Mouse (Mus musculus) urinary bladder, postnatal 4 days (tissue): Measurements from ENCODE around the gene Mysm1.
A peak's percentile ranks its signal among the peaks of the same experiment; 100 is the strongest.

Experiments used
- DNase-seq, 2 experiments: peaks; one replicate each; pipeline ENCODE4 v3.0.0; 2021 to 2022; ENCODE audit warnings: low spot score in 2 of 2

Gene Mysm1

GRCm38 (mm10) chr4:94978590-94979499 lies at the start of gene Mysm1:
Gene Mysm1 (minus strand): TSS chr4:94979100.
- DNase-seq: peak; percentile 91 to 94

GRCm38 (mm10) chr4:95025847-95026600 lies 47.1 kb upstream of the Mysm1 start:
- no peak for DNase-seq

- no peak for DNase-seq
Measured at GRCm38 (mm10) chr4:95023350-95023953, 44.6 kb upstream of the Mysm1 start.

GRCm38 (mm10) chr4:95021649-95022637 lies 43.0 kb upstream of the Mysm1 start:
- DNase-seq: no peak

- no peak for DNase-seq
Measured at GRCm38 (mm10) chr4:95020201-95020600, 41.3 kb upstream of the Mysm1 start.

- DNase-seq: no peak
Measured at GRCm38 (mm10) chr4:95018221-95018620, 39.3 kb upstream of the Mysm1 start.

- DNase-seq: no peak
Measured at GRCm38 (mm10) chr4:95012706-95013105, 33.8 kb upstream of the Mysm1 start.

GRCm38 (mm10) chr4:95012256-95012655 lies 33.4 kb upstream of the Mysm1 start:
- no peak for DNase-seq

GRCm38 (mm10) chr4:95008175-95009057 lies 29.5 kb upstream of the Mysm1 start:
- peak; percentile 34 to 82 for DNase-seq

GRCm38 (mm10) chr4:95007759-95008158 lies 28.9 kb upstream of the Mysm1 start:
- DNase-seq: no peak

GRCm38 (mm10) chr4:95005251-95005830 lies 26.4 kb upstream of the Mysm1 start:
- DNase-seq: no peak

GRCm38 (mm10) chr4:95001043-95001775 lies 22.3 kb upstream of the Mysm1 start:
- no peak for DNase-seq

GRCm38 (mm10) chr4:95000147-95000546 lies 21.2 kb upstream of the Mysm1 start:
- no peak for DNase-seq

GRCm38 (mm10) chr4:94999249-94999648 lies 20.3 kb upstream of the Mysm1 start:
- no peak for DNase-seq

- DNase-seq: no peak
Measured at GRCm38 (mm10) chr4:94995862-94996261, 17.0 kb upstream of the Mysm1 start.

- DNase-seq: no peak
Measured at GRCm38 (mm10) chr4:94990204-94990603, 11.3 kb upstream of the Mysm1 start.

- no peak for DNase-seq
Measured at GRCm38 (mm10) chr4:94987725-94988124, 8.8 kb upstream of the Mysm1 start.

- no peak for DNase-seq
Measured at GRCm38 (mm10) chr4:94979500-94979915, 608 bp upstream of the Mysm1 start.

- no peak for DNase-seq
Measured at GRCm38 (mm10) chr4:94973321-94973720, 5.6 kb downstream of the Mysm1 start.
